Mouse (Mus musculus) kidney, postnatal 0 days (tissue): Measurements from ENCODE around the gene Extl2. TPM values are rescaled to one million over a fixed set of nuclear protein-coding genes. Genes with fewer than 3 reads are reported as not detected.

ENCODE experiments used
- ATAC-seq: fragments of 200-750 bp; cut with Nextera tagmentation; replicated peaks from 2 replicates; pipeline ENCODE4 v1.8.0; 2017; ENCODE audit warnings: low read depth, moderate number of reproducible peaks, moderate TSS enrichment, moderate library complexity; ENCODE audit not compliant: low FRiP score
- DNase-seq: peaks from one replicate; pipeline ENCODE4 v3.0.0-alpha.2; 2016; ENCODE audit warnings: low spot score
- H3K27ac ChIP-seq: fragments of 300-500 bp; sonication (generic); 2 replicates; pipeline ENCODE4 v1.5.1; 2014; ENCODE audit warnings: mild to moderate bottlenecking
- H3K27me3 ChIP-seq: fragments of 300-500 bp; sonication (generic); 2 replicates; pipeline ENCODE4 v1.6.1; 2014; ENCODE audit warnings: low read length, mixed read lengths; ENCODE audit not compliant: insufficient read depth
- H3K36me3 ChIP-seq: fragments of 300-500 bp; sonication (generic); 2 replicates; pipeline ENCODE4 v1.6.1; 2014; ENCODE audit warnings: low read length, mixed read lengths; ENCODE audit not compliant: insufficient read depth
- H3K4me1 ChIP-seq: fragments of 300-500 bp; sonication (generic); replicated peaks from 2 replicates; pipeline ENCODE4 v1.6.1; 2014; ENCODE audit warnings: antibody characterized with exemption, low read length, mixed read lengths; ENCODE audit not compliant: insufficient read depth
- H3K4me2 ChIP-seq: fragments of 300-500 bp; sonication (generic); 2 replicates; pipeline ENCODE4 v1.6.1; 2014; ENCODE audit warnings: mild to moderate bottlenecking, low read length, moderate library complexity, mixed read lengths
- H3K4me3 ChIP-seq: fragments of 300-500 bp; sonication (generic); replicated peaks from 2 replicates; pipeline ENCODE4 v1.5.1; 2014; ENCODE audit warnings: low read depth, low read length
- H3K9ac ChIP-seq: fragments of 300-500 bp; sonication (generic); 2 replicates; pipeline ENCODE4 v1.6.1; 2014; ENCODE audit warnings: low read depth, low read length
- H3K9me3 ChIP-seq: fragments of 300-500 bp; sonication (generic); replicated peaks from 2 replicates; pipeline ENCODE4 v1.6.1; 2016; ENCODE audit warnings: low read length, inconsistent platforms, mixed read lengths
- CTCF ChIP-seq: IDR thresholded peaks from 2 replicates; pipeline ENCODE4 v1.5.1; 2016; ENCODE audit warnings: antibody characterized with exemption, low read depth, mild to moderate bottlenecking, moderate library complexity
- WGBS: fragments of 180-500 bp; shearing (Covaris S2); extraction: QIAGEN DNeasy Blood & Tissue Kit; methylation state at CpG from one replicate; pipeline ENCODE4 v1.1.7; 2014; 5-methylcytosine and 5-hydroxymethylcytosine counted together
- polyA plus RNA-seq: library from polyadenylated mRNA; unstranded; fragments of >200 nt; fragmentation: Nextera tagmentation; extraction: Ambion mirVana; gene quantifications from 2 replicates; pipeline ENCODE4 v1.2.1, GENCODE M21; 2015

The Extl2 gene
- polyA plus RNA-seq, 1 experiment from 2014 or later = 25.0 TPM

GRCm38 (mm10) chr3:115983217-115983616, 24.0 kb upstream of the Extl2 start:
- no peak for DNase-seq
- no peak overlapping the region for H3K27ac ChIP-seq
- no peak for TF ChIP-seq CTCF
- peaks cover 42% of the 10 kb centered on the region for H3K36me3 ChIP-seq
- no peak overlapping the region for H3K4me3 ChIP-seq
- no peaks in the 10 kb centered on the region for H3K27me3 ChIP-seq
- no peak overlapping the region for H3K4me2 ChIP-seq
- no peaks in the 10 kb centered on the region; the same call in 1 of the 2 replicates for H3K4me1 ChIP-seq
- WGBS = 97% methylated on average over 8 of the region's 8 CpGs
- H3K9me3 ChIP-seq = no peaks in the 10 kb centered on the region
- no peak for ATAC-seq
- no peak overlapping the region for H3K9ac ChIP-seq

- Histone ChIP-seq H3K27ac (no peak overlapping the region), H3K36me3 (peaks cover 41% of the 10 kb centered on the region), H3K9ac (no peak overlapping the region), H3K27me3 (no peaks in the 10 kb centered on the region), H3K4me3 (no peak overlapping the region), H3K9me3 (no peaks in the 10 kb centered on the region), H3K4me1 (no peaks in the 10 kb centered on the region; the same call in 1 of the 2 replicates), H3K4me2 (no peak overlapping the region)
- ATAC-seq = no peak
- TF ChIP-seq CTCF = no peak
- WGBS = 96% methylated on average over 9 of the region's 9 CpGs
- no peak for DNase-seq
These were observed 22.6 kb upstream of the Extl2 start for GRCm38 (mm10) chr3:115984653-115985052.

GRCm38 (mm10) chr3:115985183-115985892, 21.9 kb upstream of the Extl2 start:
- Histone ChIP-seq H3K4me3 (no peak overlapping the region), H3K9ac (no peak overlapping the region), H3K27me3 (no peaks in the 10 kb centered on the region), H3K4me2 (no peak overlapping the region), H3K27ac (0 out of 2 replicates have a peak overlapping the region, but pooled peaks have one; percentile 26), H3K36me3 (peaks cover 44% of the 10 kb centered on the region), H3K4me1 (no peaks in the 10 kb centered on the region; the same call in 1 of the 2 replicates), H3K9me3 (no peaks in the 10 kb centered on the region)
- TF ChIP-seq CTCF = no peak
- ATAC-seq (no peak), DNase-seq (no peak)
- 62% methylated on average over 9 of the region's 9 CpGs for WGBS

GRCm38 (mm10) chr3:115992103-115992502, 15.2 kb upstream of the Extl2 start:
- TF ChIP-seq CTCF = no peak
- Histone ChIP-seq H3K27me3 (no peaks in the 10 kb centered on the region), H3K27ac (no peak overlapping the region), H3K4me1 (no peaks in the 10 kb centered on the region), H3K4me2 (no peak overlapping the region), H3K4me3 (no peak overlapping the region), H3K9ac (no peak overlapping the region), H3K36me3 (peaks cover 7% of the 10 kb centered on the region), H3K9me3 (no peaks in the 10 kb centered on the region)
- WGBS = 50% methylated on average over 4 of the region's 4 CpGs
- DNase-seq (peak; percentile 33), ATAC-seq (no peak; the same call in 1 of the 2 replicates)

- H3K36me3 ChIP-seq = peaks cover 11% of the 10 kb centered on the region
- DNase-seq (no peak), ATAC-seq (no peak)
- H3K9me3 ChIP-seq = no peaks in the 10 kb centered on the region
- 51% methylated on average over 4 of the region's 4 CpGs for WGBS
- H3K4me2 ChIP-seq = no peak overlapping the region
- H3K27me3 ChIP-seq = no peaks in the 10 kb centered on the region
- H3K9ac ChIP-seq = no peak overlapping the region
- H3K4me3 ChIP-seq = no peak overlapping the region
- no peaks in the 10 kb centered on the region for H3K4me1 ChIP-seq
- H3K27ac ChIP-seq = no peak overlapping the region
- no peak for TF ChIP-seq CTCF
These were observed 14.7 kb upstream of the Extl2 start for GRCm38 (mm10) chr3:115992588-115992987.

- H3K4me1 ChIP-seq = no peaks in the 10 kb centered on the region
- 0 out of 2 replicates have a peak overlapping the region, but pooled peaks have one; percentile 15 for H3K27ac ChIP-seq
- TF ChIP-seq CTCF = no peak
- DNase-seq = peak; percentile 46
- no peak; the same call in 1 of the 2 replicates for ATAC-seq
- no peak overlapping the region for H3K4me2 ChIP-seq
- no peaks in the 10 kb centered on the region for H3K9me3 ChIP-seq
- H3K9ac ChIP-seq = no peak overlapping the region
- WGBS = 37% methylated on average over 10 of the region's 10 CpGs
- no peak overlapping the region for H3K4me3 ChIP-seq
- peaks cover 15% of the 10 kb centered on the region for H3K36me3 ChIP-seq
- no peaks in the 10 kb centered on the region for H3K27me3 ChIP-seq
These were observed 14.2 kb upstream of the Extl2 start for GRCm38 (mm10) chr3:115993025-115993424.
